Mouse (Mus musculus) heart, postnatal 25 days (tissue): ENCODE measurements at regions not wholly inside any gene's neighbourhood (a gene's known extent, or its start where the extent isn't known, plus 50 kb on each side); places are given as distances from the start of the nearest gene placed in this dataset.

Source experiments
- DNase-seq: peaks from one replicate; pipeline ENCODE4 v3.0.0; 2022; ENCODE audit warnings: low spot score
- intact Hi-C: fragments of 180-260 bp; cut with DNase I; formaldehyde crosslinking; loops from one replicate; pipeline ENCODE4 v1.15.1; 2025

DNA sequence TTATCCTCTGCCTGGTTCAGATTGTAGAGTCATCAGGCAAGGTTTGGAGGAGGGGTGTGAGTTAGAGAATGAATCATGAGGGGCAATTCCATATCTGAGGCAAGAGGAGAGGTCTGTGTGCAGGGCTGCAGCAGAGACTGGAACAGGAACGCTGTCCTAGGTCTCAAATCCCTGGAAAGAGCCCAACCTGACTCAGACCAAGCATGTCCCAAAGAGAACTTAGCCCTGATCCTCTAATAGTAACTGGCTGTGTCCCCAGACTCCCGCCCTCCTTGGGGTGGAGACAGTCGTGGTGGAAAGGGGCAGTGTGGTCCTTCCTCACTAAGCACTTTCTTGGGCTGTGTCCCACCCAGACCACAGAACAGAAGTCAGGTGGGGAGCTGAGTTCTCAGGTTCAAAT lies 87.2 kb upstream of the Hes1 start:
- DNase-seq, result peak; percentile 25
- intact Hi-C loops, result no loop called here

DNA sequence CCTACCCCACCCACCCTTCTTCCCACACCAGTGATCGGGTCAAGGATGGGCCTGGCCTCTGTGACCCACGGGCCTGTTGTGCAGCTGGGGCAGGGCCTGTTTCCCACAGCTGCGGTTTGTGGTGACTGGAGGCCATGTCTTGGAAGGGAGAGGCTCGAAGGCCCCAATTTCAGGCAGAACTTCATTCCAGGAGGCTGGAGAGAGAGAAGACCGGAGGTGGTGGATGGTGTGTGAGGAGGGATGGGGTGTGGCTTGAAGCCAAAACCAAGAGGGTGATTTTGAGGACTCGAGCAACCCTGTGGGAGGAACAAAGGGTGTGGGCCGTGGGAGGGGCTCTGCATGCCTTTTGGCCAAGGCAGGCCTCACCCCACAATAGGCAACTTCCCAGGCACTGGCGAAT lies 86.5 kb upstream of the Hes1 start:
- intact Hi-C loops, result no loop called here

DNA sequence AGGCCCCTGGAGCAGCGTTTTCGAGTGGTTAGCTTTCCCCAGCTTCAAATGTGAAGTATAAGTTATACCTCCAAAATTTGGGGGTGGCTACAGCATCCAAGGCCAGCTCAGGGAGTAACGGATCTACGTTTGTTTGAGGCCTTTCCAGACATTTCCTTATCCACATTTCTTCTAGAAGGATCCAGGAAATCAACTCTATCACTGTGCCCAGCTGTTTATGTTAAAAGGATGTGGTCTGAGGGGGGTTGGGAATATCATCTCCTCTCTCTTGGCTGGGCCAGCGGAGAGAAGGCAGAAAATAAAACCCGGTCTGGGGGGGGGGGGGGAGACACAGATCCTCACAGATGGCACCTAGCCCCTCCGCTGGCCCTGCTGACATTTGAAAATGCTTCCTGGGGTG lies 85.1 kb upstream of the Hes1 start:
- intact Hi-C loops, result no loop called here
- no peak for DNase-seq

More for the DNA sequence above, 86.5 kb upstream of the Hes1 start:
- DNase-seq, result no peak

DNA sequence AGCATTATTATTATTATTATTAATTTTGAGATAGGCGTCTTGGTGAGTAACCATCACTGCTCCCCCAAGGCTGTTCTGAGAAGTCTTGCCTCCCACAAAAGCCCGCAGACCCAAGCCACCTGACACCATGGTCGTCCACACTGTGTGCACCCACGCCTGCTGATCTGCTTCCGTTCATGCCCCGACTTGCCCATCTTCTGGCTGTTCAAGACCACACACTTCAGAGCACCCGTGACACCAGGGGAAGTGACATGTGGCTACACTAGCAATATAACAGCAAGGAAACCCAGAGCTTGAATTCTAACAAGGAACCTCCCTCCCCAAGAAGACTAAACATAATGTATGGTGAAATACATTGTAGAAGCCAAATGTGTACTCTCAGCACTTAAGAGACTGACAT lies 82.6 kb upstream of the Hes1 start:
- no peak for DNase-seq
- intact Hi-C loops, result no loop called here

DNA sequence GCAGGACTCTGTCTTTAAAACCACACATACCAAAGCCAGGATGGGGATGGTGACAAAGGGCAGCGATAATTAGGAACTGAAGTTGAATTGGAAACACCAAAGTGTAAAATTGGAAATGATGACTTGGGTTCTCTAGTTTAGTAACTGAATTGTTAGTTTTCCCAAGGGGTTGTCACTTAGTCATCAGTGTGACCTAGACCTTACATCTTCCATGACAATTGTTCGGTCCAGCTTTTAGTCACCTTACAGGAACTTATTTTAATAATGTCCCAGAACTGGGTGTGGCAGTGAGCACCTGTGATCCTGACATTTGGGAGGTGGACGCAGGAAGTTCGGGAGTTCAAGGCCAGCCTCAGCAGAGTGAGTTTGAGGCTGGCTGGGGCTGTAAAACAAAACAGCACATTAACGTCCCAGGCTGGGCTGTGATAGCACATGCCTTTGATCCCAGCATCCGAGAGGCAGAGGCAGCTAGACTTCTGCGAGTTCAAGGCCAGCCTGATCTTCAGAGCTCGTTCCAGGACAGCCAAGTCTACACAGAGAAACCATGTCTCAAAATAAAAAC lies 81.9 kb upstream of the Hes1 start:
- DNase-seq, result no peak
- intact Hi-C loops, result no loop called here

DNA sequence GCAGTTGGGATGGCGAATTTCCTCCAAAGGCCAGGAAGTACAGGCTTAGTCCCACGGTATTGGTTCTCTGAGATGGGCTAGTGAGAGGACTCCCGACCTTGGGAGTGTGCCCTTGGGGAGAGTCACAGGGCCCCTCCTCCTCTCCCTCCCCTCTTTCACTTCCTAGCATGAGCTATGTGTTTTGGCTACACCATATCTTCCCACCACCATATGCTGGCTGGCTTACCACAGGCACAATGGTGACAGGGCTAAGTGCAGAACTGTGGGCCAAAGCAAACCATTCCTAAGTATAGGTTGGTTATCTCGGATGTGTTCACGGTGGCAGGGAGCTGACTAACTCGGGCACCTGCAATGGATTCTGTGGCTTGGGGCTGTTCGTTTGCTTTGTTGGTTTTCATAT lies 81.0 kb upstream of the Hes1 start:
- intact Hi-C loops, result no loop called here
- no peak for DNase-seq

DNA sequence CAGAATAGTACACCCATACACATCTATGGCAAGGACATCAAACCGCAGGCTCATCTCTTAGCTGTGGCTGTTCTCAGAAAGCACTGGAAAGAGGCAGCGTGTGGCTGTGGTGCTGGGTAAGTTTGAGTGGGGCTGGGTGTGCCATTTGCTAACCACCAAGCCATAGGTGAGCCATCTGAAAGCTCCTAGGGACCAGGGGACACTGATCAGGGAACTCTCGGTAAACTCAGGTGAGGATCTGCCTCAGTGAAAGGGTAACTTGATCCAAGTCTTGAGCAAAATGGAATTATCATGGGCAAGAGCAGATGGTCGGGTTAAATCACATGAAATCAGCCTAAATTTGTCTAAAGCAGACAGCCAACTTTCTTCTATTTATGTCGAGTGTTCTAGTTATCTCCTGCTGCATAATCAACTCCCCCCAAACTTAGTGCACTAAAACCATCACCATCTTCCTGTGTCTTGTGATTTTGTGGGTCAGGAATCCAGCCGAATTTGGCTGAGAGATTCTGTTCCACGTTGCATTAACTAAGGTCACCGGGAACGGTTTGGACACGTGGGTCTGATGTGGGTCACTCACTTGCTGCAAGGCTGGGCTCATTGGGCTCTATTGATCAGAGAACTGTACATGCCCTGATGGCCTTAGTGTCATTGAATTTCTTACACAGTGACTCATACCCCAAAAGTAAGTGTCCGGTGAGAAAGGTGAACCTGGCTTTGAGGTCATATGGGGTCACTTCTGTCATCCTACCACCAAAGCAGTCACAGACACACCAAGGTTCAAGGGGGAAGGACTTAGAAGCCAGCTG lies 78.9 kb upstream of the Hes1 start:
- intact Hi-C loops, result no loop called here
- DNase-seq, result no peak

DNA sequence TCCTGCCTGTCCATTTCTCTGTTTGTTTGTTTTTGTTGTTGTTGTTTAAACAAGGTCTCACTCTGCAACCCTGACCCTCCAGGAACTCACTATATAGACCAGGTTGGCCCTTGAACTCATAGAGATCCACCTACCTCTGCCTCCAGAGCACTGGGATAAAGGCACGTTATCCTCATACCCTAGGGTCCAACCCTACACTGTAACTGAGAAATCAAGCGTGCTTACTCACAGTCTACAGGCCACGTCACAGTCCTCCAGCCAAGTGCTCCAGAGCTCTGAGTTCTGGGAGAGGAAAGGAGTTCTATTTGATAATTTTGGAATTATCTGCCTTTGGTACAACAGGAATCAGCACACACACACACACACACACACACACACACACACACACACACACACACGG lies 76.6 kb upstream of the Hes1 start:
- DNase-seq, result no peak
- intact Hi-C loops, result no loop called here

DNA sequence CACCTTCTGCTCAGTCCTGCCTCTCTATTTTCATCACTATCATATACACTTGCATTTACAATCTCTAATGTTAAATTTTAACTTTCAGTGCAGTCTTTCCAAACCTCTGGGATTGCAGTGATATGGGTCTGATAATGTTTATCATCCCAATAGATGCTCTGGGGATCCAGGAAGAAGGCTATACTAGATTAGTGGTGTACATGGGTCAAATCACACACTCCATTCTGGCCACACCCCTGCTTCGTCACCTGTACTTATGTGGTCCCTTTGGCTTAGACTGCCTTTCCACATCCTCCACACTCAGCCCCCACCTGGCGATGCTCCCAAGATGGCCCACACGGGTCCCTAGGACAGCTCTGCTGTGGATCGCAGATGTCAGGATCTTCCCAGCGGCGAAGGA lies 76.2 kb upstream of the Hes1 start:
- no peak for DNase-seq
- intact Hi-C loops, result no loop called here

DNA sequence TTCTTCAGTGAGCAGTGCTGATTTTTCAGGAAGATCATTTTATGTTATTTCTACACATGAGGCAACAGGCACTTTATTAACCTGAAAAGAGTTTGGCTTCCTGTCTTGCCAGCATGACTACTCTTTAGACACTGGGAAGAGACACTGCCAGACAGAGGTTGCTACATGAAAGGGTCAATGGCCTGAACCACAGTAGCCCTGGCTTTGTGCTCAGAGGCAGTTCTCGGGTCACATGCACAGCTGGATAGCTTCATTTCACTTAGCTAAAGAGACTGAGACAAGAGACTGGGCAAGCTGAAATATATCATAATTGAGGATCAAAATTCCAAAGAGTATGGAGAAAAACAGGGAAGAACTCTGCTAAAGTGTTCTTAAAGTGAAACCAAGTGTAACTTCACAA lies 74.9 kb upstream of the Hes1 start:
- no peak for DNase-seq
- intact Hi-C loops, result no loop called here

DNA sequence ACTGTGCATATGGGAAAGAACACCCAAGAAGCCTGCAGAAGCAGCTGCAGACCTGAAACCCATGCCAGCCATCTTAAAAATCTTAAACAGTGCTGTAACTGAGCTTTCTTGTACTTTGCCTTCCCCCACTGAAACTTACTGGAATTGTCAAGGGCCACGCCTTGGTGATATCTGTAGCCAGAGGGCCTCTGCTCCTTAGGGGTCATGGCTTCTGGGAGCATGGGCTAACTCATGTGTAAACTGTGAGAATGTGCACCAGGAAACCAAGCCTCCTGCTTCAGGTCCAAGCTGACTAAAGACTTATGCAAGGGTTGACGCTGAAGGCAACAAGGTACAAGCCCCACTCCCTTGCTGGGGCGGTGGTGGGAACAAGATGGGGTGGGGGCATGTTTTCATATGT lies 73.8 kb upstream of the Hes1 start:
- no peak for DNase-seq
- intact Hi-C loops, result loop anchor here (5.0 kb wide), 1 partner anchor 38 kb away; no protein-coding TSS in a partner anchor

DNA sequence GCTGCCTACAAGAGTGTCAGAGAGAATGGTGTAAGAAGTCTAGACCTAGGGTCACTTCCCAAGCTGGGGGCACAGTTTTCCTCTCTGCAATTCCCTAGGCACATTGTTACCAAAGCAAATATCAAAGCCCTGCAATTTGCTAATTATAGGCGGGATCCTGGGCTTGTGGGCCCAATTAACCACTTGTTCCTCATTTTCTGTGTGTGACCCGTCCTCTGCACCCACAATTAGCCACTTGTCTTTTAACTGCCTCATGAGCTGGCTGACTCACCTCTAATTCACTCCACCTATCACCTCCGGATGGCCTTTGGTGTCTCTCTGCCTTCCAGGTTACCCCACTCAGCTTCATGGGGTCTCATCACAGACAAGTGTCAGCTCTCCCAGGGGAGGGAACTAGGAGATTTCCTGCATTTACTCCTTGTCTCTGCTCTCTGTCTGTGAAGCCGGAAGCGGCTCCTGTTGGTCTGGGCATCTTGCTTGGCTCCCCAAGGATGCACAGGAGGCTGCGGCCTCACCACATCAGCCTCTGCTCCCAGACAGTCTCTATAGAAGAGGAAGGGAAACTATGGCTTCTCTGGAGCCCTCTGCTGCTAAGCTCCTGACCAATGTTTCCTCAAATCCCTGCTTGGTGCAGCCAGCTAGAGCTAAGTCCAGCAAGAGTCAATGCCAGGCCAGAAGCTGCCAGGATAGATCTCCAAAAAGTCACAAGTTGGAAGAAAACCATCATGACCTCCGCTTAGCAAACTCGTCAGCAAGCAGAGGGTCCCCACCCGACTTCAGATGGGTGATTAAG lies 73.2 kb upstream of the Hes1 start:
- DNase-seq, result no peak
- intact Hi-C loops, result loop anchor here (5.0 kb wide), 1 partner anchor 39 kb away; no protein-coding TSS in a partner anchor

DNA sequence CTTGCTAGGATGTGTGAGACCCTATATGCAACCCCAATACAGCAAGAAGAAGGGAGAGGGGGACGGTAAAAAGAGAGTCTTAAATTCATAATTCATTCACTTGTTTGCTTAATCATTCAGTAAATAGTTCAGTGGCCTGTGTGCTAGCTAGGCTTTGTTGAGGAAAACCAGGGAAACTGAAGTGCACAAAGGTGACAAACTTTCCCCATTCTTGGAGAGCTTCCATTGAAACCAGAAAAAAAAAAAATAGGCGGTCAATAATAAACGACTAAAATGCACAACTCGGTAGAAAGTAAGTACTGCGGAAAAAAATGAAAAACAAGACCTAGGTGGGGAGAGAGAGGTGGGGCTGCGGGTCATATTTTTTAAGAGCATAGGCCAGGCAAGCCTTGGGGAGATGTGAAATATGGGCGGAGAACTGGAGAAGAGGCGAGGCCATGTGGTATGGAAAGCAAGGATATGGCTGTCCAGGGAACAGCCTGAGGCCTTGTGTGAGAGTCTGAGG lies 72.3 kb upstream of the Hes1 start:
- intact Hi-C loops, result loop anchor here (5.0 kb wide), 1 partner anchor 40 kb away; no protein-coding TSS in a partner anchor
- no peak for DNase-seq

DNA sequence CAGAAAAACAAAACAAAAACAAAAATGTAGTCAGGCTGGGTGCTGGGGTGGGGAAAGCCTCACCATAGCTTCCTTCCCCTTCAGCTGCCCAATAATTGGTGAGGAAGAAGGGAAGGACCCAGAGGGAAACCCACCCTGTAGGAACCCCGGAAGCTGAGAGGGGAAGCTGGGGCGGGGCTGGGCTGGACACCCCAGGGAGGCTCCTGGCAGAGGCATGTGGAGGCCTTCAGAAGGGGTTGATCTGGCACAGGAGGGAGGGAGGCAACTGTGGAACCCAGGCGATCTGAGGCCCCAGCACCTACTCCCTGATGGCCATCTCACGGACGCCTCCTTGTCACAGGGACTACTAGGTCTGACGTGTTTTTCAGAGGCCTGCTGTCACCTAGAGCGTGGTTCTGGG lies 71.1 kb upstream of the Hes1 start:
- no peak for DNase-seq
- intact Hi-C loops, result loop anchor here (5.0 kb wide), 1 partner anchor 41 kb away; no protein-coding TSS in a partner anchor

DNA sequence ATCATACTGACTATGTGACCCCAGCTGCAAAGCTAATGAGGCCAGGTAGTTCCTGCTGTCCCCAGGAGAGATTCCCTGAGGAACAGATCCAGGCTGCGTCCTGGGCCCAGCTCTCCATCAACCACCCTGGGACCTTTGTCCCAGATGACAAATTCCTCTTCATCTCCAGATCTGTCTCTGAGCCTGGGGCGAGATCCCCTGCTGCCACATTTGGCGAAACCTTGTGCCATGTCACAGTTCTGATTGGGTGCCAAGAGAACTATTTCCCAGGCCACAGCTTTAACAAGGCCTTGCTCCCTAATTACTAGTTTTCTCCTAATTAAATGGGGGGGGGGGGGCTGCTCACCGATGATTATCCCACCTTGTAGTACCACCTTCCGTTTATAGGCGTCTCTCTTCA lies 70.6 kb upstream of the Hes1 start:
- DNase-seq, result no peak
- intact Hi-C loops, result loop anchor here (5.0 kb wide), 1 partner anchor 41 kb away; no protein-coding TSS in a partner anchor

DNA sequence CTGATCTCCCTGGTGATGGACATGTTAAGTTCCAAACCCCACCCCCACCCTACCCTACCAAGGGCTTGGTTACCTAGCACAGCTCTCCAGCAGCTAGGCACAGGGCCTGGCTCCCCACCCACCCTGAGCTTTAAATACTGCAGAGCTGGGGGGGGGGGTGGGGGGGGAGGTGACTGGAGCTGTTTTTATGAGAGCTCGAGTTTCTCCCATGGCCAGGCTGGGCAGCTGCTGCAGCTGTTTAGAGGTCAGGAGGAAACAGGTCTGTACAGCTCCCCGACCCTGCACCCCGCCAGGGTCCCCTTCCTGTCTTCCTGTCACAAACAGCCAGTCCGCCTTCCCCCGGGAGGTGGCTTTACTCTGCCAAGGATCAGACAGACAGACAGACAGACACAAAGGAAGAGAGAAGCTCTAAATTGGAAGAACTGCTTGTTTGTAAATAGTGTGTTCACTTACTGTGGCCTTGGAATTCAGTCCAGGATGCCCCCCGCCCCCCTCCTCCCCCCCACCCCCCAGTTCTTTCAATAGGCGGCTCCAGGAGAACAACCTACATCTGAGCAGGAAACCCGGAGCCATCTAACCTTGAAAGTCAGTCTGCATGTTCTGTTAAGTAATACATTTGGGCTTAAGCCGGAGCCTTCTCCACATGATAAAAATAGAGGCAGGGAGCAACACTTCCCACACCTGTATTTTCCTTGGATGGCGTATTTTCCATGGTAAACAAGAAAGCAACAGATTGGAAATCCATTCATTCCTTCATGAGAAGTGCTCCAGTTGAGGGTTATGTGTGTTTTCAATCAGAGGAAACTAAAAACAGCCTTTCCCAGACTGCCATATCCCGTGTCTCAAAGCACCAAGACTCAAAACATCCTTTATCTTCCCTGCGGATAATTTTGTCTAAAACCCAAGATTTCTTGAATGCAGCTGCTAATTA lies 67.8 kb upstream of the Hes1 start:
- peak; percentile 29 for DNase-seq
- intact Hi-C loops, result no loop called here

DNA sequence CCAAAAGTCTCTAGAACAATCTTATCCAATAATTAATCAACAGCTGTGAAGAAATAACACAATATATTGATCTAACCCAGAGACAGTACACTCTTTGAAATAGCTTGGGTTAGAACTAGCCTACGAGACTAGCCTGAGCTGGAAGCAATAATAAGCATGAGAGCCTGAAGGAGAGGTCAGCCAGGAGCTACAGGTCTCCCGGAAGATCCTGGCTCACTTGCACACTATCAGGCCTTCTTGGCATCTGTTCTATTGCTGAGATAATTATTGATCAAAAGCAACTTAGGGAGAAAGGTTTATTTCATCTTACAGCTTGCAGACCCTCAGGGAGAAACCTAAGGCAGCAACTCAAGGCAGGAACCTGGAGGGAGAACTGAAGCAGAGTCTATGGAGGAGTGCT lies 64.0 kb upstream of the Hes1 start:
- intact Hi-C loops, result loop anchor here (5.0 kb wide), 1 partner anchor 188 kb away; no protein-coding TSS in a partner anchor
- no peak for DNase-seq

DNA sequence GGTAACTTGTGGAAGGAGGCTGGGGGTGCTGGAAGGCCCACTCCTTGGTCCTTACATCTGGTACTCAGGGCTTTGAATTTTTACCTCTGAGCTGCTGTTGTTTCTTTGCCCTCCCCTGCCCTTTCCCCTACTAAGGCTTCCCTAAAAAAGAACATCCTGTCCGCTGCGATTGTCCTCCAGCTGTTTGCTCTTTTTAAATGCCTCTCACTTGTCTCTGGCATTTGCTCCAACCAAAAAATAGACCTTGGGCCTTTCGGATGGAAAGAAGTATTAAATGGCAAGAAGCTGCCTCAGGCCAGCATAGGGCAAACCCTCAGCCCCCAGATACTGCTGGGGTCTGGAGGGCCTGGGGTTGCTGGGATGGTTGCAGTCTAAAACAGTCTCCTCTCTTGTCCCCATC lies 59.1 kb upstream of the Hes1 start:
- DNase-seq, result no peak
- intact Hi-C loops, result loop anchor here (5.0 kb wide), 1 partner anchor 273 kb away; no protein-coding TSS in a partner anchor

DNA sequence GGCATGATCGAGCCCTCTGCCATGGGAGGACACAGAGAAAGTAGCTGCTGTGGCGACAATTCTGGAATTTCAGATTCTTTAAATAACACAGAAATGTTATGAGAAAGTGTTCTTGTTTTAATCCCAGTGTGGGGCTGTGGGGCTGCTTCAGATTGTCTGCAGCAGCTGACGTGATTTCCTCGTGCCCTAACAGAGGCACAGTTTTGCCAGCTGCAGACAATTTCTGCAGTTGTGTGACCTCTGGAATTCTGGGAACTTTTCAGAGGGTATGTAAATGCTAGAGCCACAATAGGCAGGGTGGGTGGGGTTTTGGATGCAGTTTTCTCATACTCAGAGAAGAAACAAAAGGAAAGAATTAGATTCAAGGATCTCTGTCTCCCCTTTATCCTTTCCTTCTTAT lies 57.4 kb upstream of the Hes1 start:
- intact Hi-C loops, result loop anchor here (5.0 kb wide), 1 partner anchor 275 kb away; no protein-coding TSS in a partner anchor

More for the DNA sequence above, 57.4 kb upstream of the Hes1 start:
- DNase-seq, result no peak
